Mouse (Mus musculus) right cerebral cortex, postnatal 14 days (tissue): ENCODE measurements around the gene Tcp11l1.

Source experiments
- DNase-seq: peaks from one replicate; pipeline ENCODE4 v3.0.0; 2022

The Tcp11l1 gene

DNA sequence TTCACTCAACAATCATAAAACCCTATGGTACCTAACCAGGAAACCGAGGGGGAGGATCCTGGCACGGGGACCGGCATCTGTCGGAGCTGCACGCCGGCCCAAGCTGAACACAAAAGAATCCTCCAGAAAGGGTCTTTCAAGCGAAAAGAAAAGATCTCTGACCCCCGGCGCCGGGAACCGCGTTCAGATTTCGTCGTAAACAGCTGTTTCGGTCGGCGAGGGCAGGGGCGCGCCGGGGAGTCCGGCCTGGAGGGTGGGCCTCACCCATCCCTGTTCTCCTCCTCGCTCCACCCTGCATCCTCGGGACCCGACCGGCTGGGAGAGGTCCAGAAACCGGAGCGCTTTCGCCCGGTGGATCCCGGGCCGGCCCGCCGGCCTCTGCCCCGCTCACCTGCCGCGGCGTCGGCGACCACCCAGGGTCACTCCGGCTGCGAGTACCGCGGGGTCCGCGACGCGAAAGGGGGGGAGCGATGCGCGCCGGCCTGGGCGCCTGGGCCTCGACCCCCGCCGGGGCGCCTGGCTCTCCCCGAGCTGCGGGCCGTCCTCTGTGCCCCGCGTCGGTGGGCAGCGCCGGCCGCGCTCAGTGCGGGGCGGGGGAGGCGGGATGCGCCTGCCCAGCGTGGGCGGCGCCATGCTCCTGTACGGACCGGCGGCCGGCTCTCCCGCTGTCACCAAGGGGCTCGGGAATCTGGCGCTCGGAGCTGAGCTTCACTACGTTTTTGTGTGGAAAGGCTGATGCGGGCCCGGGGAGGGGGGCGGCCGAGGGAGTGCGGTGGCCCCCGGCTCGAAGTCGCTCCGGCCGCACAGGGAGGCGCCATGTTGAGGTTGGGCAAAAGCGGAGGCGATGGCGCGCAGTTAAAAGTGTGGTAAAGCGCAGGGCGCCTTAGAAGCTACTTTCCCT, at the start of gene Tcp11l1:
TSS of gene Tcp11l1 (minus strand) at position 585 of the 901 bp plus-strand sequence.
- peak; percentile 62 for DNase-seq

DNA sequence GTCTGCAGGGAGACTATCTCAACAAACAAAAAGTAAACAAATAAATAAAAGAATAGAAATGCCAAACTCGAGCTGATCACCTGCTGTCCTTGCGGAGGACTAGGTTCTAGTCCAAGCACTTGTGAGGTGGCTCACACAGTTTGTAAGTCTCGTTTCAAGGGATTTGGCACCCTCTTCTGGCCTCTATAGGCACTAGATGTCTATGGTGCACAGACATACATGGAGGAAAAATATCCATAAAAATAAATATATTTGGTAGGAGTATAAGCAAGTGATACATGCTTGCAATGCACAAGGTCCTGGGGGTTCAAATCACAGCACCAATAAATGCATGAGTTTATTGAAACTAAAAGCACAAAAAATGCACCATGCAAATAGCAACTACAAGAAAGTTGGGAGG, 38.6 kb upstream of the Tcp11l1 start:
- no peak for DNase-seq

GRCm38 (mm10) chr2:104748652-104749183, 36.7 kb upstream of the Tcp11l1 start:
- DNase-seq = no peak

GRCm38 (mm10) chr2:104746251-104746650, 34.3 kb upstream of the Tcp11l1 start:
- no peak for DNase-seq

DNA sequence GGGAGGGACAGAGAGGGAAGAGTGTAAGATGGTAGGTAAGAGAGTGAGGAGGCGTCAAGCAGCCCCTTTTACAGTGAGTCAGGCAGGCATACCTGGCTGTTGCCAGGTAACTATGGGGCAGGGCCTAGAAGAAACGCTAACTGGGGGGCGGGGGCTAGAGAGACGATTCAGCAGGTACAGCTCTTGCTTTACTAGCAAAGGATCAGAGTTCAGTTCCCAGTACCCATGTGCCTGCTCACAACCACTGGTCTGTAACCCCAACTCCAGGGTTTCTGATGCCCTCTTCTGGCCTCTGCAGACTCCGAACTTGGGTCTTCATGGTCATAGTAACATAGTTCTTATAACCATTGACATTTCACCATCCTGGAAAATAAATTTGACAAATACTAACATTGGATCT, 32.0 kb upstream of the Tcp11l1 start:
- no peak for DNase-seq

- DNase-seq = no peak
These were observed 31.2 kb upstream of the Tcp11l1 start for GRCm38 (mm10) chr2:104743160-104743559.

DNA sequence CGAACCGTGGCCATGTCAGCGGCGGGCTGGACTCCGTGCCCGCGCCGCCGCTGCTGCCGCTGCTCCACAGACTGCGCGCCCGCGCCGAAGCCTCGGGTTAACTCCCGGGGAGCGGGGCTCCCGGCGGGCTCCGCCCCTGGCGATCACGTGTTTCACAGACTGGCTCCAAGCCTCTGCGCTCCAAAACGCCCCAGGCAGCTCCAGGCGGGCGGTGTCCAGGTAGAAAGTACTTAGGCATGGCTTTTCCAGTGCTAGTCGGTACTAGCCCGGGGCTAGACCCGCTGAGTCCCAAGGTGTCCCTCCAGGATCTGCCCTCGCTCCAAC, 30.7 kb upstream of the Tcp11l1 start, which contains the start of gene Depdc7:
TSS of gene Depdc7 (minus strand) at position 138 of the 324 bp plus-strand sequence.
- DNase-seq = peak; percentile 85

- DNase-seq = no peak
These were observed 30.1 kb upstream of the Tcp11l1 start for GRCm38 (mm10) chr2:104741896-104742740.

- DNase-seq = no peak
These were observed 29.2 kb upstream of the Tcp11l1 start for GRCm38 (mm10) chr2:104741015-104741758.

- no peak for DNase-seq
These were observed 28.4 kb upstream of the Tcp11l1 start for GRCm38 (mm10) chr2:104740248-104740949.

- DNase-seq = no peak
These were observed 27.7 kb upstream of the Tcp11l1 start for GRCm38 (mm10) chr2:104739691-104740090.

DNA sequence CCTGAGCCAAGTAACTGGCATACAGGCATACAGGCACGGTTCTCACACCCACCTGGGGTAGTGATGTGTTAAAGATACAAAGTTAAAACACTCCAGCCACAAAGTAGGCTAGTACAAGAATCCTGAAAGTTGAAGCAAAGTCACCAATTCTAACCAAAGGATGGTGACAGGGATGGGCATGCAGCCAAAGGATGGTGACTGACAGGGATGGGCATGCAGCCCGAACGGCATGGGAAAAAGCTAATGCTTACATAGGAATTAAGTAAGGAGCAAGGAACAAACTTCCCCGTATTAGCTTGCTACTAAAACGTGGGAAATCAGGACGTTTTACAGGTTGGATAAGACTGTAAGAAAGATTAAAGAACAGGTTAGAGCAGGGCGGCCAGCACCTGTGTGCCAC, 24.3 kb upstream of the Tcp11l1 start:
- DNase-seq = no peak

DNA sequence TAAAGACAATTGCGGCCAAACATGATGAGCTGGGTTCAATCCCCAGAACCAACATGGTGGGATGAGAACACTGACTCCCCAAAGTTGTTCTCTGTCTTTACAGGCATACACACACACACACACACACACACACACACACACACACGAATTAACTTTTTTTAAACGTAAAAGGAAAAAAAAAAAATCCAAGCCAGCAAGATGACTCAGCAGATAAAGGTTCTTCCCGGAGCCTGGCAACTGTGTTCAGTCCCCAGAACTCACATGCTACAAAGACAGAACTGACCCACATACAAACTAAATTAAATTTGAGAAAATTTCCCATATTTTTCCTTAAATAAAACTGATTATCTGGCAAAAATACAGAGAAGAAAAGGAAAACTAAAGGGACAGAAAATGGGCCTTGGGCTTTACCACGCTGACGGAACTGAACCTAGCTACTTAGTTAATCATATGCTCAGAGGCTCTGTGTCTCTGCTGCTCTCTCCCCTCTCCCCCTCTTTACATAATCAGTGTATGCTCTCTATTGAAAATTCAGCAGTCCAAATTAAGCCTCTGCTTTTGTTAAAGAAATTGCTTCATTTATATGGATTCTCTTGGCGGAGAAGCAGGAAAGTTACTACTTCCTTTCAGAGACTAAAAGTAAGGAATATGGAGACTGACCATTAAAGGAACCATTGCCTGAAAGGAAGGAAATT, 20.7 kb upstream of the Tcp11l1 start:
- no peak for DNase-seq

- DNase-seq = no peak
These were observed 20.1 kb upstream of the Tcp11l1 start for GRCm38 (mm10) chr2:104732033-104732444.

- DNase-seq = no peak
These were observed 15.4 kb upstream of the Tcp11l1 start for GRCm38 (mm10) chr2:104727369-104727768.

- DNase-seq = no peak
These were observed 10.1 kb upstream of the Tcp11l1 start for GRCm38 (mm10) chr2:104722021-104722420.

GRCm38 (mm10) chr2:104717827-104718226, 5.9 kb upstream of the Tcp11l1 start:
- DNase-seq = no peak

DNA sequence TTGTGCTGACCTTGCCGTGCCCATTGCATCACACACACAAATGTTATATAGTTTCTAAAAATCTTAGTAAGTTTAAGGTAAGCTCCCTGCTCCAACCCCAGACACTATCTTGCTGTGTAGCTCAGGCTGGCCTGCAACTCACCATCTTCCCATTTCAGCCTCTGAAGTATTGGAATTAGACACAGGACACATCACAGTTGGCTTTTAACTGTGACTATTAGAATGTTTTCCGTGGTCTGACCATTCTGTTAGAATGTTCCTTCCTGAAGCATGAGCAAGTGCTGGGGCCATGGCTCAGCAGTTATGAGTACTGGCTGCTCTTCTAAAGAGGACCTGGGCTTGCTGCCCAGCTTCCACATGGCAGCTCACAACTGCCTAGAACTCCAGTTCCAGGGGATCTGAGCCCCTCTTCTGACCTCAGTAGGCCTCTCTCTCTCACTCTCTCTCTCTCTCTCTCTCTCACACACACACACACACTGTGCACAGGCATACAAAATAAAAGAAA, 5.3 kb upstream of the Tcp11l1 start:
- no peak for DNase-seq

- no peak for DNase-seq
These were observed 4.3 kb upstream of the Tcp11l1 start, which contains the start of gene Pin1rt1 for GRCm38 (mm10) chr2:104716279-104716678. Gene Pin1rt1 (minus strand): TSS chr2:104716379.

GRCm38 (mm10) chr2:104714254-104714691, 2.3 kb upstream of the Tcp11l1 start:
- DNase-seq = no peak

DNA sequence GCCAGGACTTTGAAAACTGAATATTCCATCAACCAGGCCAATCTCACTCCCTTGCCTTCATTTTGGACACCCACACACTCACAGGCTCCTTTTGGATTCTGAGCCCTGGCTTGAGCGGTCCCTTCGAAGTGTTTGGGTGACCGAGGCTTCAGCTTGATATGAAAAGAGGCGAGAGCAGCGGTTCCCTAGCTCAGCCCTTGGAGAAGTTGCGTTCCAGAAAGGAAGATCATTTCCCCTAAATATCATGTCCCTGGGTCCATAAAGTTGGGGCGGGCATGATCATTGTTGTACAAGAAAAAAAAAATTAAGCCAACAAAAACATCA, 479 bp upstream of the Tcp11l1 start:
- no peak for DNase-seq
